Mouse (Mus musculus): Measurements from ENCODE around the gene Lyz1. TPM values are rescaled to one million over a fixed set of nuclear protein-coding genes. Genes with fewer than 3 reads are reported as not detected.
A peak's percentile ranks its signal among the peaks of the same experiment; 100 is the strongest.
"Not testable (repeated sequence)": the region's sequence is repeated elsewhere in the genome, so short reads cannot be mapped to it uniquely, and the experiment has no call there.

Gene Lyz1
- polyA plus RNA-seq, 1 experiment: 5.6 TPM

- WGBS: 78% methylated on average over 6 of the region's 6 CpGs
- Histone ChIP-seq H3K4me1 (ENCODE audit: control insufficient read depth, insufficient read depth, low read length) (no peaks in the 10 kb centered on the region; the same call in 1 of the 2 replicates), H3K4me3 (replicated peaks; ENCODE audit: control insufficient read depth, low read depth, low read length) (no peak overlapping the region), H3K27ac (ENCODE audit: control insufficient read depth, insufficient read depth, low read depth, low read length, poor library complexity) (no peak overlapping the region)
- TF ChIP-seq POLR2A (IDR thresholded peaks at IDR 0.05; ENCODE audit: borderline replicate concordance, control insufficient read depth, low read depth, low read length) (no peak), CTCF (IDR thresholded peaks at IDR 0.05; ENCODE audit: control insufficient read depth, insufficient read depth, low read length) (no peak)
Observed at GRCm38 (mm10) chr10:117290046-117290870, 2.4 kb downstream of the Lyz1 start.

DNA sequence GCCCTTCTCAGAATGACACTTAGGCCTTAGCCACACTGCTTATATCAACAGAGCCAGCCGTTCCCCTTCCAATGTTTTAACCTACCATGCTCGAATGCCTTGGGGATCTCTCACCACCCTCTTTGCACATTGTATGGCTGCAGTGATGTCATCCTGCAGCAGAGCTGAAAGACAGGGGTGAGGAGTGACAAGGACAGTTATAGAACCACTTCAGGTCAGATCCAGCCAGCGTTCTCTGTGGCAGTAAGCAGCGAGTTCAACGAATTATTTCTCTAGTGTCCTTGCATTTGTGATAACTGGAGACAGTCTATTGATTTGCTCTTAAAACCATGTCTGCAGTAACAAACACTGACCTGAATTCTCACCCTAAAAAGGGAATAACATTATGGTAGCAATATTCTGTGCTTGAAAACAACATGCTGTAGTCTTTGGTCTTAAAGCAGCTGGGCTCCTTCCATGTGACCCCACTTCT lies 3.6 kb downstream of the Lyz1 start:
- not testable (repeated sequence) for H3K4me3 ChIP-seq (replicated peaks; ENCODE audit: control insufficient read depth, low read depth, low read length); H3K4me1 ChIP-seq (ENCODE audit: control insufficient read depth, insufficient read depth, low read length)
- WGBS: 77% methylated on average over 5 of the region's 5 CpGs
- peak overlapping the region; percentile 68; the same call in 1 of the 2 replicates for H3K27ac ChIP-seq (ENCODE audit: control insufficient read depth, insufficient read depth, low read depth, low read length, poor library complexity)

- whole genome bisulfite sequencing: 69% methylated on average over 9 of the region's 9 CpGs
- Histone ChIP-seq H3K4me1 (ENCODE audit: control insufficient read depth, insufficient read depth, low read length) (no peaks in the 10 kb centered on the region; the same call in 1 of the 2 replicates), H3K4me3 (replicated peaks; ENCODE audit: control insufficient read depth, low read depth, low read length) (no peak overlapping the region), H3K27ac (ENCODE audit: control insufficient read depth, insufficient read depth, low read depth, low read length, poor library complexity) (peak overlapping the region; percentile 79)
- TF ChIP-seq POLR2A (IDR thresholded peaks at IDR 0.05; ENCODE audit: borderline replicate concordance, control insufficient read depth, low read depth, low read length) (no peak), CTCF (IDR thresholded peaks at IDR 0.05; ENCODE audit: control insufficient read depth, insufficient read depth, low read length) (no peak)
Observed at GRCm38 (mm10) chr10:117288197-117289033, 4.3 kb downstream of the Lyz1 start.

GRCm38 (mm10) chr10:117287226-117287850 lies 5.3 kb downstream of the Lyz1 start:
- TF ChIP-seq POLR2A (IDR thresholded peaks at IDR 0.05; ENCODE audit: borderline replicate concordance, control insufficient read depth, low read depth, low read length) (no peak), CTCF (IDR thresholded peaks at IDR 0.05; ENCODE audit: control insufficient read depth, insufficient read depth, low read length) (no peak)
- Histone ChIP-seq H3K27ac (ENCODE audit: control insufficient read depth, insufficient read depth, low read depth, low read length, poor library complexity) (no peak overlapping the region), H3K4me3 (replicated peaks; ENCODE audit: control insufficient read depth, low read depth, low read length) (no peak overlapping the region), H3K4me1 (ENCODE audit: control insufficient read depth, insufficient read depth, low read length) (no peaks in the 10 kb centered on the region; the same call in 1 of the 2 replicates)
- 58% methylated on average over 3 of the region's 3 CpGs for WGBS

- no peak for TF ChIP-seq POLR2A (IDR thresholded peaks at IDR 0.05; ENCODE audit: borderline replicate concordance, control insufficient read depth, low read depth, low read length)
- no peak for TF ChIP-seq CTCF (IDR thresholded peaks at IDR 0.05; ENCODE audit: control insufficient read depth, insufficient read depth, low read length)
- H3K27ac ChIP-seq (ENCODE audit: control insufficient read depth, insufficient read depth, low read depth, low read length, poor library complexity): no peak overlapping the region; the same call in 1 of the 2 replicates
- no peaks in the 10 kb centered on the region; the same call in 1 of the 2 replicates for H3K4me1 ChIP-seq (ENCODE audit: control insufficient read depth, insufficient read depth, low read length)
- H3K4me3 ChIP-seq (replicated peaks; ENCODE audit: control insufficient read depth, low read depth, low read length): no peak overlapping the region
- 79% methylated on average over 6 of the region's 6 CpGs for WGBS
Observed at GRCm38 (mm10) chr10:117286366-117286970, 6.2 kb downstream of the Lyz1 start.

DNA sequence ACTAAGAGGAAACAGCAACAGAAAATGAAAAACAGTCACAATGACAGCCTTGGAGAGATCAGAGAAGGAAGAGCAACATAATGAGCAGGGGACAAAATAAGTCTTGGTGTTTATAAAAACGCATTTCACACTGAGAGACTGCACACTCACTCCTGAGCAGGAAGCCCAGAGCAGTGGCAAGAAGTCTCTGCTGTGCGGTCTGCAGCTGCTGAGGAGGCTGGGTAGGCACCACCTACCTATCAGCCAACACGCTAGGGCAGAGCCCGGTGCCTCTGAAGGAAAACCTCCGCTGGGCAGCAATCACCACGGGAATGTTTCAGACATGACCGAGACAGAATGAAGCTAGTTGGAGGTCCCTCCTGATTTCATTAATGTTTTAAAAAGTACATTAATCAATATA lies 7.1 kb downstream of the Lyz1 start:
- peak overlapping the region; percentile 32 for H3K4me3 ChIP-seq (replicated peaks; ENCODE audit: control insufficient read depth, low read depth, low read length)
- H3K27ac ChIP-seq (ENCODE audit: control insufficient read depth, insufficient read depth, low read depth, low read length, poor library complexity): peak overlapping the region; percentile 61; the same call in 1 of the 2 replicates
- not testable (repeated sequence) for H3K4me1 ChIP-seq (ENCODE audit: control insufficient read depth, insufficient read depth, low read length)
- WGBS: 6% methylated on average over 4 of the region's 7 CpGs

- H3K4me1 ChIP-seq (ENCODE audit: control insufficient read depth, insufficient read depth, low read length): no peaks in the 10 kb centered on the region; the same call in 1 of the 2 replicates
- no peak for TF ChIP-seq POLR2A (IDR thresholded peaks at IDR 0.05; ENCODE audit: borderline replicate concordance, control insufficient read depth, low read depth, low read length)
- no peak for TF ChIP-seq CTCF (IDR thresholded peaks at IDR 0.05; ENCODE audit: control insufficient read depth, insufficient read depth, low read length)
- H3K27ac ChIP-seq (ENCODE audit: control insufficient read depth, insufficient read depth, low read depth, low read length, poor library complexity): peak overlapping the region; percentile 86
- peak overlapping the region; percentile 67 for H3K4me3 ChIP-seq (replicated peaks; ENCODE audit: control insufficient read depth, low read depth, low read length)
- 55% methylated on average over 10 of the region's 10 CpGs for WGBS
Observed at GRCm38 (mm10) chr10:117284578-117285520, 7.8 kb downstream of the Lyz1 start.

Data from bone marrow, adult 2 months (tissue).